Mouse (Mus musculus) kidney, postnatal 0 days (tissue): Measurements from ENCODE around the gene Rrp8. TPM values are rescaled to one million over a fixed set of nuclear protein-coding genes. Genes with fewer than 3 reads are reported as not detected.
A peak's percentile ranks its signal among the peaks of the same experiment; 100 is the strongest.
"Not testable (repeated sequence)": the region's sequence is repeated elsewhere in the genome, so short reads cannot be mapped to it uniquely, and the experiment has no call there.

Experiments
- ATAC-seq: fragments of 200-750 bp; cut with Nextera tagmentation; replicated peaks from 2 replicates; pipeline ENCODE4 v1.8.0; 2017; ENCODE audit warnings: low read depth, moderate number of reproducible peaks, moderate TSS enrichment, moderate library complexity; ENCODE audit not compliant: low FRiP score
- DNase-seq: peaks from one replicate; pipeline ENCODE4 v3.0.0-alpha.2; 2016; ENCODE audit warnings: low spot score
- H3K27ac ChIP-seq: fragments of 300-500 bp; sonication (generic); 2 replicates; pipeline ENCODE4 v1.5.1; 2014; ENCODE audit warnings: mild to moderate bottlenecking
- H3K27me3 ChIP-seq: fragments of 300-500 bp; sonication (generic); 2 replicates; pipeline ENCODE4 v1.6.1; 2014; ENCODE audit warnings: low read length, mixed read lengths; ENCODE audit not compliant: insufficient read depth
- H3K36me3 ChIP-seq: fragments of 300-500 bp; sonication (generic); 2 replicates; pipeline ENCODE4 v1.6.1; 2014; ENCODE audit warnings: low read length, mixed read lengths; ENCODE audit not compliant: insufficient read depth
- H3K4me1 ChIP-seq: fragments of 300-500 bp; sonication (generic); replicated peaks from 2 replicates; pipeline ENCODE4 v1.6.1; 2014; ENCODE audit warnings: antibody characterized with exemption, low read length, mixed read lengths; ENCODE audit not compliant: insufficient read depth
- H3K4me2 ChIP-seq: fragments of 300-500 bp; sonication (generic); 2 replicates; pipeline ENCODE4 v1.6.1; 2014; ENCODE audit warnings: mild to moderate bottlenecking, low read length, moderate library complexity, mixed read lengths
- H3K4me3 ChIP-seq: fragments of 300-500 bp; sonication (generic); replicated peaks from 2 replicates; pipeline ENCODE4 v1.5.1; 2014; ENCODE audit warnings: low read depth, low read length
- H3K9ac ChIP-seq: fragments of 300-500 bp; sonication (generic); 2 replicates; pipeline ENCODE4 v1.6.1; 2014; ENCODE audit warnings: low read depth, low read length
- H3K9me3 ChIP-seq: fragments of 300-500 bp; sonication (generic); replicated peaks from 2 replicates; pipeline ENCODE4 v1.6.1; 2016; ENCODE audit warnings: low read length, inconsistent platforms, mixed read lengths
- CTCF ChIP-seq: IDR thresholded peaks from 2 replicates; pipeline ENCODE4 v1.5.1; 2016; ENCODE audit warnings: antibody characterized with exemption, low read depth, mild to moderate bottlenecking, moderate library complexity
- WGBS: fragments of 180-500 bp; shearing (Covaris S2); extraction: QIAGEN DNeasy Blood & Tissue Kit; methylation state at CpG from one replicate; pipeline ENCODE4 v1.1.7; 2014; 5-methylcytosine and 5-hydroxymethylcytosine counted together
- polyA plus RNA-seq: library from polyadenylated mRNA; unstranded; fragments of >200 nt; fragmentation: Nextera tagmentation; extraction: Ambion mirVana; gene quantifications from 2 replicates; pipeline ENCODE4 v1.2.1, GENCODE M21; 2015

The Rrp8 gene
- polyA plus RNA-seq, 1 experiment from 2014 or later: 34.4 TPM

DNA sequence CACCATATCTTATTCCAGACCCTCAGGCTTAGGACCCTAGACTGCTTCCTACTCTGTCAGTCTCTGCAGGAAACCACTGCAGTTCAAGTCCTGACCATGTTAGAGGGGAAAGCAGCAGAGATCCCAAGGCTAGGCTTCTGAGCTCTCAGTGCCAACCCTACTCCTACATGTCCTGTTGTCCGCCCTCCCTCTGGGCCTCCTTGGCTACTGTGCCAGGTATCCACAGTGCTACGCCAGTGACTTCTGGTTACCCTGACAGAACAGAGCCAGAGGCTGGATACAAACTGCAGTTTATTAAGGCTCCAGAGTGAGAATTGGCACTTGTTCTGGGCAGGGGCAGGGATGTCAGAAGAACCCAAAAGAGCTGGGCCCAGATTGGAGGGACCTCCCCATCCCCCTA lies 15.5 kb upstream of the Rrp8 start:
- no peak overlapping the region for H3K27ac ChIP-seq
- TF ChIP-seq CTCF: no peak
- WGBS: 96% methylated on average over 2 of the region's 2 CpGs
- no peaks in the 10 kb centered on the region for H3K27me3 ChIP-seq
- ATAC-seq (peak; percentile 16; the same call in 1 of the 2 replicates), DNase-seq (no peak)
- peaks cover 3% of the 10 kb centered on the region; the same call in 1 of the 2 replicates for H3K4me1 ChIP-seq
- H3K9ac ChIP-seq: no peak overlapping the region
- H3K4me3 ChIP-seq: no peak overlapping the region
- H3K9me3 ChIP-seq: no peaks in the 10 kb centered on the region
- no peak overlapping the region for H3K4me2 ChIP-seq
- H3K36me3 ChIP-seq: peaks cover 11% of the 10 kb centered on the region; the same call in 1 of the 2 replicates

GRCm38 (mm10) chr7:105751491-105752433 lies 14.6 kb upstream of the Rrp8 start, which contains the start of gene Tpp1:
Tpp1 (minus strand) TSS chr7:105752235.
- peak within 1 kb of the TSS; percentile 68 for H3K4me3 ChIP-seq
- no peaks in the 10 kb centered on the region for H3K9me3 ChIP-seq
- no peaks in the 10 kb centered on the region for H3K27me3 ChIP-seq
- TF ChIP-seq CTCF: no peak
- ATAC-seq (peak; percentile 94), DNase-seq (peak; percentile 97)
- peak within 1 kb of the TSS; percentile 64 for H3K9ac ChIP-seq
- peak within 1 kb of the TSS; percentile 92 for H3K4me2 ChIP-seq
- peak within 1 kb of the TSS; percentile 50; the same call in 1 of the 2 replicates for H3K27ac ChIP-seq
- peaks cover 3% of the 10 kb centered on the region; the same call in 1 of the 2 replicates for H3K4me1 ChIP-seq
- peaks cover 10% of the 10 kb centered on the region; the same call in 1 of the 2 replicates for H3K36me3 ChIP-seq
- WGBS: 18% methylated on average over 20 of the region's 20 CpGs

- no peak for ATAC-seq
Observed at GRCm38 (mm10) chr7:105747776-105748175, 10.6 kb upstream of the Rrp8 start.

DNA sequence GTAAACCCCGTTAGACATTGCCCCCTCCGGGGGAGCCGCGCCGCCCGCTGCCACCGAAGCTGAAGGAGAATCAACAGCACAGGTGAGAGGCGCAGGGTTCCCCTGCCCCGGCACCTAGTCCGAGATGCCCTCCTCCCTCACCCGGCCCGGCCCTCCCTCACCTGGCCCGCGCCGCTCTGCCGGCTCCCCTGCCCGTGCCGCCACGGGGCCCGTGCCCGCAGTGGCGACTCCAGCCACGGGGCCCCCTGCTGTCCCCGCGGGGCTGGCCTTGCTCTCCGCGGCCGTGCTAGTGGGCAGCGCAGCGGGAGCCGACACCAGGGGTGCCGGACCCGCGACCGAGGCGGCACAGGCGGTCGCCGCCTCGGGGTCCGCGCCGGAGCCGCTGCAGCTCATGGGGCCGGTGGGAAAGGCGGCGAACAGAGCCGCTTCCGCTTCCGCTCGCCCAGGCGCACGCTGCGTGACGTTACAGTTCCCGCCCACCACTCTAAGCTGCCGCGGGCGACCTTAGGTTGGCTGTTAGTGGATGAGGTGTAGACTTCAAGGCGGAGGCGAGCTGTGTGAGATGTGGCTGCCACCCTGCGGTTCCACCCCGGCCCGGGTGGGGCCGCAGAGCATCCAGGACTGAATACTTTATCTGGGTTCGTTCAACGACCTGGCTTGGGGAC lies 6.9 kb upstream of the Rrp8 start, which contains the start of gene Taf10:
Gene Taf10, minus strand, starts transcription at position 436 of the 665 bp plus-strand sequence.
- Histone ChIP-seq H3K4me2 (peak within 1 kb of the TSS; percentile 94), H3K27me3 (no peaks in the 10 kb centered on the region), H3K9ac (peak within 1 kb of the TSS; percentile 90), H3K4me1 (no peaks in the 10 kb centered on the region; the same call in 1 of the 2 replicates), H3K36me3 (peaks cover 30% of the 10 kb centered on the region), H3K4me3 (peak within 1 kb of the TSS; percentile 83), H3K27ac (peak within 1 kb of the TSS; percentile 87), H3K9me3 (no peaks in the 10 kb centered on the region)
- DNase-seq (peak; percentile 96), ATAC-seq (peak; percentile 97)
- under 1% methylated on average over 64 of the region's 67 CpGs for WGBS
- peak; percentile 52 for TF ChIP-seq CTCF

More at GRCm38 (mm10) chr7:105747776-105748175, 10.6 kb upstream of the Rrp8 start:
- WGBS: 85% methylated on average over 2 of the region's 2 CpGs
- H3K9me3 ChIP-seq: no peaks in the 10 kb centered on the region
- TF ChIP-seq CTCF: no peak
- H3K4me1 ChIP-seq: peaks cover 3% of the 10 kb centered on the region; the same call in 1 of the 2 replicates
- H3K36me3 ChIP-seq: peaks cover 6% of the 10 kb centered on the region; the same call in 1 of the 2 replicates
- no peak overlapping the region for H3K9ac ChIP-seq
- H3K27me3 ChIP-seq: no peaks in the 10 kb centered on the region
- DNase-seq: no peak
- no peak overlapping the region for H3K27ac ChIP-seq
- no peak overlapping the region for H3K4me3 ChIP-seq
- H3K4me2 ChIP-seq: no peak overlapping the region

DNA sequence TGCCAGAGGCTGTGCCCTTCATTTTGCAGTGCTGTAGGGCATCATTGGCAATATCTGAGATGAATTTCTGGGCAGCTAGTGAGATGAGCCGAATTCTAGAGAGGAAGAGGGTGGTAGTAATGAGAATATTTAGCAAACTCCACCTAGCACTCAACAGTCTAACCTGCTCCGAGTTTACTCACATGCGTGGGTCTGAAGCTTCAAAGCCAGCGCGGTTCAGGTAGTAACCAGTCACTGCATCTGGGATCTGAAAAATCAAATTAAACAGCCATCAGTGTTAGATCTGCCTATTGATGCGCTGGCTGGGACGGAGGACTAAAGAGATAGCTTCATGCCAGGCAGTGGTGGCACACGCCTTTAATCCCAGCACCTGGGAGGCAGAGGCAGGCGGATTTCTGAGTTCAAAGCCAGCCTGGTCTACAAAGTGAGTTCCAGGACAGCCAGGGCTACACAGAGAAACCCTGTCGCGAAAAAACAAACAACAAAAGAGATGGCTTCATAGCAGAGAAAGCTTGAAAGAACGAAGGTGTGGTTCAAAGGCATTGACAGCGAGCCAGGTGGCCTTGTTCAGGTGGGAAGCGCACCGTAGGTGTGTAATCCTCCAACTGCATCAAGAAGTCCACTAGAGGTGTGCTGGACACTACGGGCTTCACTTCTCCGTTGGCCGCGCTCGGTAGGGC lies 6.2 kb upstream of the Rrp8 start:
- H3K27me3 ChIP-seq, H3K9me3 ChIP-seq, H3K4me1 ChIP-seq, DNase-seq: not testable (repeated sequence)
- peak overlapping the region; percentile 94 for H3K4me2 ChIP-seq
- ATAC-seq: peak; percentile 33; the same call in 1 of the 2 replicates
- WGBS: 35% methylated on average over 20 of the region's 20 CpGs
- H3K27ac ChIP-seq: peak overlapping the region; percentile 87; the same call in 1 of the 2 replicates
- H3K4me3 ChIP-seq: peak overlapping the region; percentile 83
- H3K36me3 ChIP-seq: peaks cover 30% of the 10 kb centered on the region
- H3K9ac ChIP-seq: peak overlapping the region; percentile 90

DNA sequence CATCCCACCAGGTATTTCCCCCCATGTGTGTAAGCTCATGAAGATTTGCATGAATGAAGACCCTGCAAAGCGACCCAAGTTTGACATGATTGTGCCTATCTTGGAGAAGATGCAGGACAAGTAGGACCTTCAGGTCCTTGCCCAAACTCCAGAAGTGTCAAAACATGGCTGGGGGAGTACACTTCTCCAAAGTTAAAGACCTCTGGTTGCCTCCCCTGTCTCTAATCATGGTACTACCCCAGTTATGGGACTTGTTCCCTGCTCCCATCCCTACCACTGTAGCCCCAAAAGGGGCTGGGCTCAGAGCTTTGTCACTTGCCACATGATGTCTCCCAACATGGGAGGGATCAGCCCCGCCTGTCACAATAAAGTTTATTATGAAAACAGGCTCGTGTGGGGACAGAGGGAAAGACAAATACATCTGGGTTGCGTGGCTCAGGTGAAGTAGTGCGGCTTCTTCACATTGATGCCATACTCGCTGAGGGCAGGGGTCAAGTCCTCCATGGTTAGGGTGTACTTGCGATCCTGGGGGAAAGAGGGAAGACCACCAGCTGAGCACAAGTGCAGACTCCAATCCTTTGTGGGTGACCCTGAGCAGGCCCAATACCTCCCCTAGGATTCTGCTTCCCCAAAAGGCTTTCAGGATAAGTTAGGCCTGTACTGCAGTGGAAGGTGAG lies 5.5 kb upstream of the Rrp8 start:
- not testable (repeated sequence) for H3K27me3 ChIP-seq, H3K9ac ChIP-seq, H3K4me2 ChIP-seq, H3K27ac ChIP-seq, DNase-seq, H3K9me3 ChIP-seq, H3K4me3 ChIP-seq, ATAC-seq
- WGBS: 77% methylated on average over 7 of the region's 7 CpGs
- Histone ChIP-seq H3K4me1 (peaks cover 10% of the 10 kb centered on the region), H3K36me3 (peaks cover 30% of the 10 kb centered on the region)
